Mouse (Mus musculus) gastrocnemius, postnatal 4 days (tissue): ENCODE measurements around the gene Tst. TPM values are rescaled to one million over a fixed set of nuclear protein-coding genes. Genes with fewer than 3 reads are reported as not detected.

Experiments used
- total RNA-seq, 2 experiments: library from RNA; stranded (reverse); gene quantifications; 2 replicates each; pipeline ENCODE4 v1.2.3; 2021

Gene Tst
- total RNA-seq, 2 experiments from 2014 or later = 17.5 to 20.5 TPM

Other genes with a start within 250 kb of the Tst start
- 10 to 100 TPM; 38.0 to 48.1 TPM for gene Ift27, start 231.8 kb downstream of the Tst start, total RNA-seq
- 100 to 1,000 TPM; 716 to 864 TPM for gene Pvalb, start 199.5 kb downstream of the Tst start, total RNA-seq
- gene Ncf4, start 161.1 kb downstream of the Tst start, total RNA-seq = 1 to 10 TPM; 3.4 to 3.9 TPM
- 1 to 10 TPM; 2.5 to 3.1 TPM for gene Csf2rb2, start 100.2 kb downstream of the Tst start, total RNA-seq
- 10 to 100 TPM in 1 of 2 experiments, 1 to 10 TPM in 1; 3.4 to 11.1 TPM for gene Csf2rb, start 80.2 kb downstream of the Tst start, total RNA-seq
- not detected for gene Tex33, start 10.0 kb downstream of the Tst start, total RNA-seq
- gene Mpst, start 509 bp upstream of the Tst start, total RNA-seq = 10 to 100 TPM; 27.6 to 34.5 TPM
- 10 to 100 TPM; 83.5 to 85.4 TPM for gene Kctd17, start 22.7 kb upstream of the Tst start, total RNA-seq
- gene Tmprss6, start 62.7 kb upstream of the Tst start, total RNA-seq = under 1 TPM in 1 of 2 experiments, not detected in 1; 0.62 TPM
- under 1 TPM; 0.16 to 0.20 TPM for gene Il2rb, start 89.4 kb upstream of the Tst start, total RNA-seq
- gene C1qtnf6, start 125.5 kb upstream of the Tst start, total RNA-seq = 10 to 100 TPM; 66.7 to 75.1 TPM
- under 1 TPM in 1 of 2 experiments, not detected in 1; 0.05 TPM for gene Sstr3, start 138.8 kb upstream of the Tst start, total RNA-seq
- gene Rac2, start 166.9 kb upstream of the Tst start, total RNA-seq = 10 to 100 TPM in 1 of 2 experiments, 1 to 10 TPM in 1; 4.6 to 10.2 TPM
- 10 to 100 TPM in 1 of 2 experiments, 1 to 10 TPM in 1; 8.6 to 10.1 TPM for gene Cyth4, start 191.1 kb upstream of the Tst start, total RNA-seq